Mouse (Mus musculus) ES-Bruce4 (cell line): ENCODE measurements at regions not wholly inside any gene's neighbourhood (a gene's known extent, or its start where the extent isn't known, plus 50 kb on each side); places are given as distances from the start of the nearest gene placed in this dataset.

ENCODE experiments used
- H3K27ac ChIP-seq: 2 replicates; pipeline ENCODE4 v1.5.1; 2012; ENCODE audit warnings: low read length, inconsistent platforms; ENCODE audit not compliant: insufficient read depth
- H3K27me3 ChIP-seq: 2 replicates; pipeline ENCODE4 v1.6.1; 2012; ENCODE audit warnings: mild to moderate bottlenecking, low read length, inconsistent platforms; ENCODE audit not compliant: control insufficient read depth, poor library complexity, insufficient read depth, severe bottlenecking
- H3K36me3 ChIP-seq: 2 replicates; pipeline ENCODE4 v1.6.1; 2012; ENCODE audit warnings: inconsistent platforms, mild to moderate bottlenecking, low read length, moderate library complexity; ENCODE audit not compliant: control insufficient read depth, poor library complexity, insufficient read depth, severe bottlenecking
- H3K4me1 ChIP-seq: one replicate; pipeline ENCODE4 v1.8.1; 2011; ENCODE audit warnings: low read length; ENCODE audit not compliant: control insufficient read depth, insufficient read depth
- H3K4me3 ChIP-seq: 2 replicates; pipeline ENCODE4 v1.5.1; 2011; ENCODE audit warnings: low read depth, mild to moderate bottlenecking, low read length
- H3K9ac ChIP-seq: 2 replicates; pipeline ENCODE4 v1.6.1; 2012; ENCODE audit warnings: low read depth, mild to moderate bottlenecking, inconsistent platforms; ENCODE audit not compliant: poor library complexity, severe bottlenecking
- H3K9me3 ChIP-seq: replicated peaks from 2 replicates; pipeline ENCODE4 v1.6.1; 2012; ENCODE audit warnings: mild to moderate bottlenecking, low read length, inconsistent platforms; ENCODE audit not compliant: control insufficient read depth, poor library complexity, insufficient read depth, severe bottlenecking
- CTCF ChIP-seq: IDR thresholded peaks from one replicate; pipeline ENCODE4 v1.8.1; 2011; ENCODE audit warnings: low read depth, low read length
- EP300 ChIP-seq: IDR thresholded peaks from 2 replicates; pipeline ENCODE4 v1.6.1; 2011; ENCODE audit warnings: low read depth, low read length; ENCODE audit not compliant: insufficient read depth
- POLR2A ChIP-seq: IDR thresholded peaks from one replicate; pipeline ENCODE4 v1.8.1; 2011; ENCODE audit warnings: low read length; ENCODE audit not compliant: insufficient read depth

GRCm38 (mm10) chr2:51752941-51753564 is 125.7 kb downstream of the Tas2r134 start:
- Histone ChIP-seq H3K9me3 (no peaks in the 10 kb centered on the region), H3K27me3 (no peaks in the 10 kb centered on the region), H3K4me1 (peaks cover 2% of the 10 kb centered on the region), H3K9ac (no peak overlapping the region), H3K36me3 (no peaks in the 10 kb centered on the region), H3K4me3 (no peak overlapping the region), H3K27ac (no peak overlapping the region)
- TF ChIP-seq EP300, result no peak
- TF ChIP-seq CTCF, result no peak
- TF ChIP-seq POLR2A, result no peak

DNA sequence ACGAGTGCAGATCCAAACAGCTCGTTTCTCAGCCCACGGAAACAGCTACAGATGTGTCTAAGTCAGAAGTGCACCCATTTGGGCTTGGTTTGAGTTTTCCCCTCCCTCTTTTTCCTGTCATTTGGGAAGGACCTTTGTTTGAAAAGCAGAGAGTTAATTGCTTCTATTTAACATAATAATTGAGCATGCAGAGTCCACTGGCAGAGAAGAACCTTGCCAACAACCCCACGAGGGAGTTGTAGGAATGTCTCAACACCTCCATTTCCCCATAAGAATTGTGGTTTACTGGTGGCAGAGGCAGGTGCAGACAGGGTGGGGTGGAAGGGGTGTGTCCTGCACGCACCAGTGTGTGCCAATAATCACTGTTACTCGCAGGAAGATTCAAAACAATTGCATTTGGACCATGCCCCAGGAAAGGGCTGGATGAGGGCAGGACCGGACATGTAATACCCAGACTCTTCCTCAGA is 126.3 kb downstream of the Tas2r134 start:
- H3K27ac ChIP-seq, result no peak overlapping the region
- H3K9me3 ChIP-seq, result no peaks in the 10 kb centered on the region
- no peak for TF ChIP-seq CTCF
- TF ChIP-seq EP300, result peak; percentile 67; the same call in 1 of the 2 replicates
- H3K4me3 ChIP-seq, result no peak overlapping the region
- no peaks in the 10 kb centered on the region for H3K36me3 ChIP-seq
- no peak overlapping the region for H3K9ac ChIP-seq
- no peaks in the 10 kb centered on the region for H3K27me3 ChIP-seq
- H3K4me1 ChIP-seq, result peaks cover 2% of the 10 kb centered on the region

GRCm38 (mm10) chr2:51757361-51757760 is 130.1 kb downstream of the Tas2r134 start:
- H3K4me1 ChIP-seq, result peaks cover 2% of the 10 kb centered on the region
- H3K27ac ChIP-seq, result no peak overlapping the region
- H3K9me3 ChIP-seq, result no peaks in the 10 kb centered on the region
- H3K4me3 ChIP-seq, result no peak overlapping the region
- no peaks in the 10 kb centered on the region for H3K27me3 ChIP-seq
- no peaks in the 10 kb centered on the region for H3K36me3 ChIP-seq
- TF ChIP-seq POLR2A (no peak), EP300 (no peak), CTCF (no peak)
- H3K9ac ChIP-seq, result no peak overlapping the region

DNA sequence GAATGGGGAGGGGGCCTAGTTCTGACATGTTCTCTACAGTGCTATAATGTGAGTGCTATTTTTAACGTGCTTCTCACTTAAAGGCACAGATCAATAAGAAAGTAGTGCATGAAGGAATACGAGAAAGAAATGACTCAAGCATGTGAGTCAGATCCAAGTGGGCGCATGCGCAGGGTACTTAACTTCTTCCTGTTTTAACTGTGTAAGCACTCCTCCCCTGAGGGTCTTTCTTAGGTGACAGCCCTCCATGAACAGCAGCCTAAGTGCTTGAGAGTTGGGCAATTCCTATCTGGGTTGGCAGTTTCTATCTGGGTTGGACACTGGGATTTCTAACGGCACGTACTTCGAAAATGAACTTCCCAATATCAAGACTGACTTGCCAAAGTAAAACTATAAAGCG is 130.8 kb downstream of the Tas2r134 start:
- no peaks in the 10 kb centered on the region for H3K9me3 ChIP-seq
- H3K36me3 ChIP-seq, result no peaks in the 10 kb centered on the region
- H3K4me1 ChIP-seq, result peaks cover 2% of the 10 kb centered on the region
- TF ChIP-seq CTCF (no peak), POLR2A (no peak), EP300 (no peak)
- H3K27ac ChIP-seq, result no peak overlapping the region
- H3K27me3 ChIP-seq, result no peaks in the 10 kb centered on the region
- no peak overlapping the region for H3K9ac ChIP-seq
- no peak overlapping the region for H3K4me3 ChIP-seq

GRCm38 (mm10) chr2:51762866-51763265 is 135.6 kb downstream of the Tas2r134 start:
- Histone ChIP-seq H3K4me1 (no peaks in the 10 kb centered on the region), H3K9ac (no peak overlapping the region), H3K36me3 (no peaks in the 10 kb centered on the region), H3K27ac (no peak overlapping the region), H3K9me3 (no peaks in the 10 kb centered on the region), H3K27me3 (no peaks in the 10 kb centered on the region), H3K4me3 (no peak overlapping the region)
- TF ChIP-seq CTCF (no peak), POLR2A (no peak), EP300 (no peak)

GRCm38 (mm10) chr2:51767507-51768135 is 140.3 kb downstream of the Tas2r134 start:
- no peak overlapping the region for H3K27ac ChIP-seq
- H3K9me3 ChIP-seq, result no peaks in the 10 kb centered on the region

More at GRCm38 (mm10) chr2:51767507-51768135, 140.3 kb downstream of the Tas2r134 start:
- Histone ChIP-seq H3K36me3 (no peaks in the 10 kb centered on the region), H3K27me3 (no peaks in the 10 kb centered on the region), H3K4me3 (no peak overlapping the region), H3K4me1 (no peaks in the 10 kb centered on the region), H3K9ac (no peak overlapping the region)
- no peak for TF ChIP-seq CTCF
- no peak for TF ChIP-seq EP300
- TF ChIP-seq POLR2A, result no peak
